Mouse (Mus musculus) ES-E14 (cell line): Measurements from ENCODE around the gene Myo1d.

Experiments
- CHD2 ChIP-seq: IDR thresholded peaks from 2 replicates; pipeline ENCODE4 v1.6.1; 2014; ENCODE audit warnings: mild to moderate bottlenecking, low read depth, low read length, inconsistent platforms
- HCFC1 ChIP-seq: IDR thresholded peaks from 2 replicates; pipeline ENCODE4 v1.6.1; 2012; ENCODE audit warnings: low read length, inconsistent platforms, borderline replicate concordance; ENCODE audit not compliant: insufficient read depth
- MAFK ChIP-seq: IDR thresholded peaks from 2 replicates; pipeline ENCODE4 v1.6.1; 2014; ENCODE audit warnings: mild to moderate bottlenecking, low read depth, low read length, inconsistent platforms; ENCODE audit not compliant: insufficient read depth
- ZC3H11A ChIP-seq: IDR thresholded peaks from 2 replicates; pipeline ENCODE4 v1.6.1; 2012; ENCODE audit warnings: low read depth, mild to moderate bottlenecking, inconsistent platforms, low read length, borderline replicate concordance
- ZNF384 ChIP-seq: IDR thresholded peaks from 2 replicates; pipeline ENCODE4 v1.6.1; 2012; ENCODE audit warnings: low read depth, low read length, inconsistent platforms

GRCm38 (mm10) chr11:80487904-80488587 is 291.8 kb downstream of the Myo1d start:
- no peak for TF ChIP-seq ZC3H11A
- TF ChIP-seq HCFC1: no peak
- TF ChIP-seq CHD2: no peak
- no peak for TF ChIP-seq ZNF384
- TF ChIP-seq MAFK: no peak
